Mouse (Mus musculus): Measurements from ENCODE around the gene Fbxw8.

The Fbxw8 gene

DNA sequence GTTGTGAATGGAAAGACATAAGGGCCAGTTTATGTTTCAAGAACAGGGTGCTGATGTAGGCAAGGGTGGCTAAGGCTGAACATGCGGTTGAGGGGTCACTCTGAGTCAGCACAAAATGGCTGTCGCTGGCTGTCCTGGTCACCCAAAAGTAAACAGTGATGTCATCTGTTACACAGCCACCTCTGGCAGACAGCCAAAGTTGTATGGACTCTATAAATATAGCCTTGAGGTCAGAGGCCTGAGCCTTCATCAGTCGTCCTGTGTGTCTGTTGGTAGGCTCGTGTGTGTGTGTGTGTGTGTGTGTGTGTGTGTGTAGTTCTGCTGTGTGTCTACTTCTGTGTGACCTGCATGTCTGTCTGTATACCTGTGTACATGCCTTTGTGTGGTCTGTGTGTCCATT, 1.7 kb upstream of the Fbxw8 start:
- no peak for DNase-seq (ENCODE audit: low read depth, low spot score)

DNA sequence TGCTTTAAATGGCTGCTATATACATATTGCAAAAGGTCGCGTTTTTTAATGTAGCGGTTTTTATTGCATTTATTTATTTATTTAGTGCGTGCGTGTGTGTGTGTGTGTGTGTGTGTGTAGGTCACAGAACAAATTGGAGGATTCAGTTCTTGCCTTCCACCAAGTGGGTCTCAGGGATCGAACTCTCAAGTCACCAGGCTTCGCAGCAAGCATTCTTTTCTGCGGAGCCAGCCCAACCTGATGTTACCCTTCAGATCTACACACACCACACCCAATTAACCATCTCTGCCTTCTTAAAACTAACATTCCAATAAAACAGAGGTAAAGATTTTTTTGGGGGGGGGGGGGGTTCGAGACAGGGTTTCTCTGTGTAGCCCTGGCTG, 292 bp upstream of the Fbxw8 start:
- DNase-seq (ENCODE audit: low read depth, low spot score): no peak

DNA sequence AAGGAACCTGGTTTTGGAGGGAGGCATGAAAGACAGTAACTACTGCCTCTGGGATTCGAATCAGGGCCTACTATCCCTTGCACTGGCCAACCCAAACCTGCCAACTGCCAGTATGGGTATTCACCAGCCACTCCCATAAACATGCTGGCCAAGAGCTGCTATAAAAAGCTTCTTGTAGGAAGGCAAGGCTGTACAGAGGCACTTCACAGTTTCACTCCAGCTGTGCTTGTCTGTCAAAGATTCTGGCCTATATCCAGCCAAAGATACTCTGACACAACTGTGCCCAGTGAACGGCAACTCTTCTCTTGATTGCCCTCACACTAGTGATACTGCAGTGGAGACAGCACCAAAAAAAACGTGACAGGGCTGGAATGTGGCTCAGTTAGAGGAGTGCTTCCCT, 5.6 kb downstream of the Fbxw8 start:
- no peak for DNase-seq (ENCODE audit: low read depth, low spot score)

GRCm38 (mm10) chr5:118147264-118147663, 8.0 kb downstream of the Fbxw8 start:
- DNase-seq (ENCODE audit: low read depth, low spot score): no peak

DNA sequence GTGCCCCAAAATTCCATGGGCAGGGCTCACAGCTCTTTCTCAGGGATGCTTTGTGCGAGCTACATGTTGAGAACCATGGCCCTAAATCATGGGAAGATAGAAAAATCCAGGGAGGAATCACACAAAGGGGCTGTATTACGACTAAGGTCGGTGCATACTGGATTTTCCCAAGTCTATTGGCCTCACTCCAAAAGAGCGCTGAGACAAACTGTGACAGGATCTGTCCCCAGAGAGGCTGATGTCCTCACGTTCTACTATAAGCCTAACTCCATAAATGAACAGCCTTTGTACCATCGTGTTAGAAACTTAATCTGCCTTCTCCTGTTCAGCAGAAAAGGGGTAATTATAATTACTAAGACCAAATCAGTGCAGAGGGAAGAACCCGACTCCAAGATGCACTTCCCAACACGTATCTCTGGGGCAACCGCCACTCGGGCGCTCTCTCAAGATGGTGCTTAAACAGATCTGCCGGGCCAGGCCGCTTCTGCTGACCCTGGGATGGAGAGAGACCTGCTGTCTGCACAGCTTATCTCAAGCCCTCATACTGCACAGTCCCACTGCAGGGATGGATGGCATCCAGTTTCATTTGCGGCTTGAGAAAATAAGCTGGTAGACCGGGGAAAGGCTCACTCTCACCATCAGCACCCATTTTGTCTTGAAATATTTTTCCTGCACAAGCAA, 9.1 kb downstream of the Fbxw8 start:
- DNase-seq (ENCODE audit: low read depth, low spot score): no peak

DNA sequence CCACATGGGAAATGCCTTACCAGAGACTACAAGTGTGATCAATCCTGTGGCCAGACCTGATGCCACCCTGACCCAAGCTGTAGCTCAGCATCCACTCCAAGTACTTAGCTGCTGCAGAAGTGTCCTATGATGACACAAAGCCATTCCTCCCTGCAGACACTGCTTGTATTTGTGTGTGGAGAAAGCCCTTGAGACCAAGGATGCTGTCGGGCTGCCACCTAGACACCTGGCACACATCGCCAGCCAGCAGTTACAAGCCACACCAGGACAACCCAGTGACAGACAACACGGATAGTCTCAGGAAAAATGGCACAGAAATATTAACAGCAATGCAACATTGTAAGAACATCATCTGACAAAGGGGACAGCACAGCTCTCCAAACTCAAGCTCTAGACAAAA, 9.8 kb downstream of the Fbxw8 start:
- DNase-seq (ENCODE audit: low read depth, low spot score): no peak

DNA sequence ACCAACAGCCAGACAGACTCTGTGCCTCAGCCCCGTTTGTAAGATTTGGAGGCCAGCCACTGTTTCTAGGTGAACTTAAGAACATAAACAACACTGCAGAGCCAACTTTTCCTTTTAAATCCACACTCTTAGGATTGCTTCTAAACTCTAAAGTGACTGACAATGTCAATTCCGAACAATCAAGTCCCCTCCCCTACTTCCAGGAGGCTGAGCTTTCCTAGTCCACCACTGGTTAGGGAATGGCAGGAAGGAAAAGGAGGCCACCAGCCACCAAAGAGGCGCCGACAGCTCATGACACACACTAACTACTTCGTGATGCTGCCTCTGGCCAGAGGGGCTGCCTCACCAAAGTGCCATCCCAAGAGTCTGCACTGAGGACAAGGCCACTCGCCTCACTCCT, 10.5 kb downstream of the Fbxw8 start:
- no peak for DNase-seq (ENCODE audit: low read depth, low spot score)

GRCm38 (mm10) chr5:118144327-118144726, 10.9 kb downstream of the Fbxw8 start:
- no peak for DNase-seq (ENCODE audit: low read depth, low spot score)

- DNase-seq (ENCODE audit: low read depth, low spot score): no peak
These were observed 11.8 kb downstream of the Fbxw8 start for GRCm38 (mm10) chr5:118143211-118144026.

GRCm38 (mm10) chr5:118142471-118142870, 12.8 kb downstream of the Fbxw8 start:
- no peak for DNase-seq (ENCODE audit: low read depth, low spot score)

- DNase-seq (ENCODE audit: low read depth, low spot score): no peak
These were observed 15.6 kb downstream of the Fbxw8 start for GRCm38 (mm10) chr5:118139630-118140029.

GRCm38 (mm10) chr5:118136391-118136790, 18.9 kb downstream of the Fbxw8 start:
- no peak for DNase-seq (ENCODE audit: low read depth, low spot score)

- no peak for DNase-seq (ENCODE audit: low read depth, low spot score)
These were observed 26.6 kb downstream of the Fbxw8 start for GRCm38 (mm10) chr5:118128651-118129050.

DNA sequence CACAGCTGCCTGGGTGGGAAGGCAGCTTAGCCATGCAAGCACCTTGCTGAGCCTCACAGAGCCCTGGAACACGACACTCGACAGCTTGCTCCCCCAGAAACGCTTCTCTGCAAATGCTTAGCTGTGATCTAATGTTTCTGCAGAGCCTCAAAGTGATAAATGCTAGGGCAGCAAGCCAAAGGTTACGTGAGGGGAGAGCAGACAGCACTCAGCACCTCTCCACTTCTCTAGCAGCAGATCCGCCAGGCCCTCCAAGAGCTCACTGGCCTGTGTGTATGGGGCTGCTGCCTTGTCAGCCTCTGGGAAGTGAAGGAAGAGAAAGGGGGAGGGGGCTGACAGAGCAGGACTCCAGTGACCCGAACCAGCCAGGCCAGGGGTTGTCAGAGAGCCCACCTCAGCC, 27.1 kb downstream of the Fbxw8 start:
- no peak for DNase-seq (ENCODE audit: low read depth, low spot score)

- DNase-seq (ENCODE audit: low read depth, low spot score): no peak
These were observed 28.6 kb downstream of the Fbxw8 start for GRCm38 (mm10) chr5:118126671-118127070.

- DNase-seq (ENCODE audit: low read depth, low spot score): no peak
These were observed 32.2 kb downstream of the Fbxw8 start for GRCm38 (mm10) chr5:118123096-118123495.

- no peak for DNase-seq (ENCODE audit: low read depth, low spot score)
These were observed 33.3 kb downstream of the Fbxw8 start for GRCm38 (mm10) chr5:118121928-118122327.

GRCm38 (mm10) chr5:118120670-118121069, 34.6 kb downstream of the Fbxw8 start:
- no peak for DNase-seq (ENCODE audit: low read depth, low spot score)

- DNase-seq (ENCODE audit: low read depth, low spot score): no peak
These were observed 36.3 kb downstream of the Fbxw8 start for GRCm38 (mm10) chr5:118118922-118119321.

DNA sequence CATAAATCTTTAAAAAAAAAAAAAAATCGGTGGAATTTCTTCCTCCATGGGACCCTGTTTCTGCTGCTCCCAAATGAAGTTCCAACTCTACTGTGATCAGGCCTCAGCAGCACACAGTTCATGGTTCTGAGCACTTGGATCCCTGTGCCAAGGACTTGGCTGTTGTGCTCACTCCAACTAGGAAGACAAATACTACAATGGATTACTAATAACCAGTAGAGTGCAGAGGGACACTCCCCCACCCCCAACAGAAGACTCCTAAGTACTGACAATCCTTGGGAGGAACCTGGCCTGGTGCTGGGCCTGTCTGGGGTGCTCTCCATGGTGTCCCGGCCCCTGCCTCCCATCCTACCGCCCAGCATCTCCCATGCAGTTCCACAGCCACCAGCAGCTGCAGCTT, 36.9 kb downstream of the Fbxw8 start:
- no peak for DNase-seq (ENCODE audit: low read depth, low spot score)

- DNase-seq (ENCODE audit: low read depth, low spot score): no peak
These were observed 41.6 kb downstream of the Fbxw8 start for GRCm38 (mm10) chr5:118113617-118114016.

- no peak for DNase-seq (ENCODE audit: low read depth, low spot score)
These were observed 42.2 kb downstream of the Fbxw8 start for GRCm38 (mm10) chr5:118113043-118113442.

DNA sequence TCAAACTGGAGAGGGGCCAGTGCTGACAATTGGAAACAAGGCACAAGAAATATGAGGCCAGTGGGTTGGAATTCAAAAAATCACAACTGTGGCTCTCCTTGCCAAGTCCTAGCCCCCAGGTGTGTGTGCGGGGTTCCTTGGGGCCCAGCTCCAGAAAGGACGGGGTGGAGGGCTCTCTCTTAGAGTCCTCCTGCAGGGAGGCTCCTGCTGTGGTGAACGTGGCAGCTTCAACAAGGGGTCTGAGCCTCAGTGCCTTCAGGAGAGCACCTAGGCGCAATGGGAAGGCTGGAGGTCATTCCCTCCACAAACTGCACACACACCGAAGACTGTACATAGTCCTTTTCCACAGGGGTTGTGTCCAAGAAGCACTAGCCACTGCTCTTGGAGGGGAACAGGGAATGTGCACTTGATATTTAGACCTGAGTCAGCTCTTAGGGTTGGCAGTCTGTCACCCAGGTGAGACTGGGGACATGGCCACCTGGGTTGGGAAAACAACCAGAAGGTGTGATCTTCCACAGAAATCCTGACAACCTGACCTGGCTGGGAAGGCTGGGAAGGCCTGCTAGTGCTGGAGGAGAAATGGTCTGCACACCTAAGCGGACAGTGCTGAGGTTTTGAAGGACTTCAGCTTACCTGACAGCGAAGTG, 46.3 kb downstream of the Fbxw8 start:
- DNase-seq (ENCODE audit: low read depth, low spot score): no peak

Measured in embryo, embryonic 11.5 days (tissue).